Mouse (Mus musculus) hindbrain, embryonic 14.5 days (tissue): Measurements from ENCODE around the gene Myh10. TPM values are rescaled to one million over a fixed set of nuclear protein-coding genes. Genes with fewer than 3 reads are reported as not detected.
"Not testable (repeated sequence)": the region's sequence is repeated elsewhere in the genome, so short reads cannot be mapped to it uniquely, and the experiment has no call there.

Experiments used
- ATAC-seq: fragments of 200-750 bp; cut with Nextera tagmentation; 2 replicates; pipeline ENCODE4 v1.8.0; 2017; ENCODE audit warnings: moderate number of reproducible peaks, mild to moderate bottlenecking, moderate TSS enrichment, moderate library complexity; ENCODE audit not compliant: low FRiP score
- DNase-seq: peaks from one replicate; pipeline ENCODE4 v3.0.0-alpha.2; 2015; ENCODE audit warnings: low spot score
- H3K27ac ChIP-seq: fragments of 300-500 bp; sonication (generic); 2 replicates; pipeline ENCODE4 v1.5.1; 2014; ENCODE audit warnings: mild to moderate bottlenecking, moderate library complexity
- H3K27me3 ChIP-seq: fragments of 300-500 bp; sonication (generic); 2 replicates; pipeline ENCODE4 v1.6.1; 2014; ENCODE audit warnings: mild to moderate bottlenecking, low read length, mixed read lengths; ENCODE audit not compliant: control insufficient read depth, insufficient read depth
- H3K36me3 ChIP-seq: fragments of 300-500 bp; sonication (generic); replicated peaks from 2 replicates; pipeline ENCODE4 v1.6.1; 2014; ENCODE audit not compliant: control insufficient read depth, insufficient read depth
- H3K4me1 ChIP-seq: fragments of 300-500 bp; sonication (generic); replicated peaks from 2 replicates; pipeline ENCODE4 v1.6.1; 2014; ENCODE audit warnings: antibody characterized with exemption, low read length, mixed read lengths; ENCODE audit not compliant: control insufficient read depth, insufficient read depth
- H3K4me2 ChIP-seq: fragments of 300-500 bp; sonication (generic); replicated peaks from 2 replicates; pipeline ENCODE4 v1.6.1; 2014; ENCODE audit warnings: mild to moderate bottlenecking, moderate library complexity
- H3K4me3 ChIP-seq: fragments of 300-500 bp; sonication (generic); replicated peaks from 2 replicates; pipeline ENCODE4 v1.5.1; 2014; ENCODE audit warnings: mild to moderate bottlenecking, low read length
- H3K9ac ChIP-seq: fragments of 300-500 bp; sonication (generic); 2 replicates; pipeline ENCODE4 v1.6.1; 2014
- H3K9me3 ChIP-seq: fragments of 300-500 bp; sonication (generic); 2 replicates; pipeline ENCODE4 v1.6.1; 2016; ENCODE audit warnings: low read length; ENCODE audit not compliant: control insufficient read depth
- WGBS: fragments of 180-500 bp; shearing (Covaris S2); extraction: QIAGEN DNeasy Blood & Tissue Kit; methylation state at CpG from one replicate; pipeline ENCODE4 v1.1.7; 2014; 5-methylcytosine and 5-hydroxymethylcytosine counted together
- polyA plus RNA-seq: library from polyadenylated mRNA; unstranded; fragments of >200 nt; fragmentation: Nextera tagmentation; extraction: Ambion mirVana; gene quantifications from 2 replicates; pipeline ENCODE4 v1.2.1, GENCODE M21; 2014

Gene Myh10
- polyA plus RNA-seq, 1 experiment from 2014 or later = 95.3 TPM

DNA sequence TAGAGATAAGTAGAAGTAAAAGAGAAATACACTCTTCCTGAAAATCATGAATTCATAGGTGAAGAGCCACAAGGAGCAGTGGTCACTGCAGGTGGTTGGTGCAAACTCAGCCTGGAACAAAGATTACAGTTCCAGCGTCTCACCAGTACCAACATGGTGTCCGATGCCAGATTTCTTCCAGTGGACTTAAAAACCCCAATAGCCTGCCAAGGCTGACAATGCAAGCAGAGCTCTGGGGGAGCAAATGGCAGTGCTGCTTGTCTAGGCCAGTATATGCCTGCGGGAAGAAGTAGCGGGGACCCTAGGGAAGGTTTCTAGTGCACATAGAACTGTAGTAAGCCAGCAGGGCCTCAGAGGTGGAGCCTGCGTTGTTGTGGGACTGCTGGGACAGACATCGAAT is 40.7 kb downstream of the Myh10 start:
- Histone ChIP-seq H3K9ac (no peak overlapping the region), H3K27ac (no peak overlapping the region), H3K4me1 (no peaks in the 10 kb centered on the region), H3K27me3 (no peaks in the 10 kb centered on the region), H3K36me3 (peaks cover 24% of the 10 kb centered on the region; the same call in 1 of the 2 replicates), H3K4me3 (no peak overlapping the region), H3K9me3 (no peaks in the 10 kb centered on the region), H3K4me2 (no peak overlapping the region)
- 85% methylated on average over 6 of the region's 6 CpGs for WGBS
- ATAC-seq (no peak), DNase-seq (no peak)

GRCm38 (mm10) chr11:68733401-68733800 is 42.0 kb downstream of the Myh10 start:
- H3K4me1 ChIP-seq, H3K4me3 ChIP-seq, ATAC-seq, H3K9ac ChIP-seq, H3K4me2 ChIP-seq, H3K9me3 ChIP-seq, H3K27me3 ChIP-seq, DNase-seq, H3K27ac ChIP-seq: not testable (repeated sequence)
- H3K36me3 ChIP-seq = peaks cover 23% of the 10 kb centered on the region; the same call in 1 of the 2 replicates
- 98% methylated on average over 3 of the region's 3 CpGs for WGBS

DNA sequence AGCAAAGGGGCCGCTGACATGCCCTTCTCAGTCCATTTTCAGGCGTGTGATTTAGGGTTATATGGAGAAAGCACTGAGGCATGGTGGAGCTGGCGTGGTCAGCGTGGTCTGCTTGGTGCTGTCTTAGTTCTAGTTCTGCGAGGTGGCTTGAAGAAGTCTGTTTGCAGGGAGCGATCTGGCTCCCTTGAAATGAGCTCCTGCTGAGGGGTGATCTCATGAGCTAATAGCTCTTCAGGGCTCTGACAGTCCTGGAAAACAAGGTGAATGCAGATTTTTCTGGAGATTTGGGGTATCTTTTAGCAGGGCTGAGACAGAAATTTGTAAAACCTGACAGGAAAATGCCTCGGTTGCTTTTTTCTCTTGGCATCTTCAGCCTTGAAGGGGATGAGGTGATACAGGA is 48.1 kb downstream of the Myh10 start:
- no peak for DNase-seq
- Histone ChIP-seq H3K4me3 (no peak overlapping the region), H3K4me1 (no peaks in the 10 kb centered on the region), H3K9me3 (no peaks in the 10 kb centered on the region), H3K9ac (no peak overlapping the region), H3K4me2 (no peak overlapping the region), H3K36me3 (peaks cover 28% of the 10 kb centered on the region; the same call in 1 of the 2 replicates), H3K27me3 (no peaks in the 10 kb centered on the region), H3K27ac (no peak overlapping the region)
- ATAC-seq = no peak
- WGBS = 89% methylated on average over 7 of the region's 7 CpGs

DNA sequence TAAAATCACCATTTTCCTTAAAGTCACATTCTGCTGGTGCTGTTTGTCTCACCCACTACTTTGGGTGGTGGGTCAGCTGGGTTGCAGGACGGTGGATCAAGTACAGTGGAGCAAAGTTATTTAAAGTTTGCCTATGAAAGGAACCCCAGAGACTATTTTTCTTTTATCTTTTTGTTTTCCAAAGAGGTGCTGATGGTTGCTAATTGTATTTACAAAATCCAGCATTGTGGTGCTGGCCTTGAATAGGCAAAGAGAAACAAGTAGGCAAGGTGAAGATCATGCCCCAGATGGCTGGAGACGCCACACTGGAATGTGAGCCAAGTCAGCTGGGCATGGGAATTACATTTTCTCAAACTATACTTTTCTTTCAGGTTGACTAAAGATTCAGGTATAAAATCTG is 51.3 kb downstream of the Myh10 start:
- WGBS = 91% methylated on average over 2 of the region's 2 CpGs
- Histone ChIP-seq H3K4me1 (peaks cover 6% of the 10 kb centered on the region; the same call in 1 of the 2 replicates), H3K36me3 (peaks cover 27% of the 10 kb centered on the region), H3K9me3 (no peaks in the 10 kb centered on the region), H3K4me2 (no peak overlapping the region), H3K27ac (no peak overlapping the region), H3K9ac (no peak overlapping the region), H3K4me3 (no peak overlapping the region), H3K27me3 (no peaks in the 10 kb centered on the region)
- DNase-seq (no peak), ATAC-seq (no peak)

DNA sequence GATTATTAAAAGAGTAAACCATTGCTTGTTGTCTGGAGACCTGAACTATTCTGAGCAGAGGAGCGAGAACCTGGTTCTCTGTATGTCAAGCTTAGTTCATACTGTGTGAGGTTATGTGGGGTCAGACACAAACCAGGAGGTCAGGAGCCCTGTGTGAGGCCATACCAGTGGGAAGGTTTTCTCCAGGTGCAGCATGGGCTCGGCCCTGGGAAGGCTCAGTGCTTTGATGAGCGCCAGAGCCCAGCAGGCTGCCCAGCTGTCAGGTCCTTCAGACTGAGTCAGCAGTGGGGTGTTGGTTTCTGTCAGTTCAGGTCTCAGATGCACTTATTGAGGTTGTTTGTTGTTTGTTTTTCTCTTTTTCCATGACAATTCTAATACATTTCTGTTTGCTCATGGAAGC is 52.8 kb downstream of the Myh10 start:
- Histone ChIP-seq H3K4me3 (no peak overlapping the region), H3K36me3 (peaks cover 32% of the 10 kb centered on the region), H3K9ac (no peak overlapping the region), H3K4me2 (no peak overlapping the region), H3K27ac (no peak overlapping the region), H3K4me1 (peaks cover 6% of the 10 kb centered on the region; the same call in 1 of the 2 replicates), H3K27me3 (no peaks in the 10 kb centered on the region), H3K9me3 (no peaks in the 10 kb centered on the region)
- 78% methylated on average over 3 of the region's 3 CpGs for WGBS
- ATAC-seq = no peak
- DNase-seq = no peak

GRCm38 (mm10) chr11:68745374-68746200 is 54.2 kb downstream of the Myh10 start:
- peak overlapping the region; percentile 70 for H3K27ac ChIP-seq
- DNase-seq (peak; percentile 49), ATAC-seq (no peak)
- peaks cover 6% of the 10 kb centered on the region; the same call in 1 of the 2 replicates for H3K4me1 ChIP-seq
- no peak overlapping the region for H3K4me2 ChIP-seq
- H3K9me3 ChIP-seq = no peaks in the 10 kb centered on the region
- H3K27me3 ChIP-seq = no peaks in the 10 kb centered on the region
- WGBS = 70% methylated on average over 16 of the region's 16 CpGs
- H3K4me3 ChIP-seq = no peak overlapping the region
- H3K36me3 ChIP-seq = peaks cover 22% of the 10 kb centered on the region
- H3K9ac ChIP-seq = no peak overlapping the region

DNA sequence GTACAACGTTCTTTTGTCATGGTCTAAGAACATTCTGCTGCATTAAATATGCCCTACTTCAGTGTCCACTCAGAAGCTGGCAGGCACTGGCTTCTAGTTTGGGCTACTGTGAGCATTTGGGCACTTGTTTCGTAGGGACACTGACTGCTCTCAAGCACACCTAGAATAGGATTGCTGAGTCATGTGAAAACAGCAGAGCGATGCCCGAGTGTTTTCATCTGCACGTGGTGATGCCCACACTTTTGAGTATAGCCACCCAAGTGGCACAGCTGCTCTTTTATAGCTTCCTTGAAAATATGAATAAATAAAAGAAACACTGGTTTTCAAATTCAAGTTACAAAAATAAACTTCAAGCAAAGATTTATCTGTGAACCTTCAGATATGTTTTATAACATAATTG is 56.8 kb downstream of the Myh10 start:
- H3K4me2 ChIP-seq = no peak overlapping the region
- no peak overlapping the region for H3K27ac ChIP-seq
- H3K4me1 ChIP-seq = peaks cover 7% of the 10 kb centered on the region; the same call in 1 of the 2 replicates
- ATAC-seq (no peak), DNase-seq (no peak)
- H3K36me3 ChIP-seq = peaks cover 31% of the 10 kb centered on the region
- H3K4me3 ChIP-seq = no peak overlapping the region
- no peaks in the 10 kb centered on the region for H3K27me3 ChIP-seq
- no peak overlapping the region for H3K9ac ChIP-seq
- WGBS = 91% methylated on average over 5 of the region's 5 CpGs
- no peaks in the 10 kb centered on the region for H3K9me3 ChIP-seq

GRCm38 (mm10) chr11:68750206-68750605 is 58.8 kb downstream of the Myh10 start:
- peaks cover 31% of the 10 kb centered on the region for H3K36me3 ChIP-seq
- H3K27me3 ChIP-seq = no peaks in the 10 kb centered on the region
- no peak overlapping the region for H3K4me3 ChIP-seq
- no peak for DNase-seq
- H3K27ac ChIP-seq = no peak overlapping the region
- H3K9me3 ChIP-seq = no peaks in the 10 kb centered on the region
- no peak overlapping the region for H3K9ac ChIP-seq
- peaks cover 16% of the 10 kb centered on the region; the same call in 1 of the 2 replicates for H3K4me1 ChIP-seq
- no peak overlapping the region for H3K4me2 ChIP-seq
- no peak for ATAC-seq
- WGBS = 98% methylated on average over 2 of the region's 2 CpGs

DNA sequence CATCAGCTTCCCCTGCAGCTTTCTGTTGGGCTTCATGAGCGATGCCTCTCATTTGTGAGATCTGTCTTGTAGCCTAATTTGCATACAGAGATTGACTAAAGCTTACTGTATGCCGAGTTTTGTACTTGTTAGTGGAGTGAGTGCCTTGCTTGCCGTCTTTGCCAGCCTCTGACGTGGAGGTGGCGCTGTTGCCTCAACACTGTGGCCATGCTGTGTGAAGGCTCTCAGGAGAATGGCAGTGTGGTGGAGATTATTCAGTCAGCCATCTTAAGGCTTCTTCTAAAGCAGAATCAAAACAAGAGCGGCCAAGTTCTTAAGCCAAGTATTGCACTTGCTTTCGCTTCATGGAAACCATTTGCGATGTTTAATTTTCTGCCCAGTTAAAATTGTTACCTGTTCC is 59.6 kb downstream of the Myh10 start:
- DNase-seq = no peak
- WGBS = 80% methylated on average over 8 of the region's 8 CpGs
- Histone ChIP-seq H3K9ac (no peak overlapping the region), H3K27ac (no peak overlapping the region), H3K36me3 (peaks cover 31% of the 10 kb centered on the region), H3K4me2 (no peak overlapping the region), H3K27me3 (no peaks in the 10 kb centered on the region), H3K9me3 (no peaks in the 10 kb centered on the region), H3K4me3 (no peak overlapping the region), H3K4me1 (peaks cover 11% of the 10 kb centered on the region; the same call in 1 of the 2 replicates)
- ATAC-seq = no peak
